Mouse (Mus musculus) 3T3-L1 (cell line): ENCODE results near the gene Rps6ka5.
A peak's percentile ranks its signal among the peaks of the same experiment; 100 is the strongest.

Source experiments
- DNase-seq: peaks from one replicate; pipeline ENCODE4 v3.0.0-alpha.2; 2015; ENCODE audit warnings: low read depth, low spot score

Gene Rps6ka5

DNA sequence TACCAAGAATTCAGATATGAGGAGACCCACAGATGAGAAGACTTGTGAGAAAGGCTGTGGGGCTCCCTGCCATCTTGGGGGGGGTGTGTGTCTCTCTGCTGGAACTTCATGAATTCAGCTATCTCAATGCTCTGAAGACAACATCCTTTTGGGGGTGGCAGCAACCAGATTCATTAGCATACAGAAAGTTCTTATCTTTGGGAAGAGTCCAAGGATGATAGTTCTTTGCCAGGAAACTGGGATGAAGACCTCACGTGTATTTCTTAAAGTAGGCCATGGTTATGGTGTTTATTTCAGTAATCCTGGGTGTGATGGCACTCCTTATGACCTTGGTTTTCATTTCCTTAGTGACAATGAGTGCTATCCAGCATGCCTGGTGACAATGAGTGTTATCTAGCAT lies 195.0 kb downstream of the Rps6ka5 start:
- DNase-seq: no peak

DNA sequence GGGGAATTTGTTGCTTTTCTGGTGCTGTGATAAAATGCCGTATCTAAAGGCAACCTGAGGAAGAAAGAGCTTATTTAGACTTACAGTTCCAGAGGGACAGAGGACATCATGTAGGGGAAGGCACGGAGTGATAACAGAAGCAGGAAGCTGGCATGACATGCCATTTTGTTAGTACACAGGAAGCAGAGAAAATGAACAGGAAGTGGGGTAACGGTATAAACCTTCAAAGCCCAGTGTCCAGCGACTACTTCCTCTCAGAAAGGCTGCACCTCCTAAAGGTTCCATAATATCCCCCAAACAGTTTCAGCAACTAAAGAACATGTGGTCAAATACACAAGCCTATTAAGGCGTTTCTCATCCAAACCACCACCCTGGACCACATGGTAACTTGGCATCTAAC lies 195.9 kb downstream of the Rps6ka5 start:
- DNase-seq: no peak

DNA sequence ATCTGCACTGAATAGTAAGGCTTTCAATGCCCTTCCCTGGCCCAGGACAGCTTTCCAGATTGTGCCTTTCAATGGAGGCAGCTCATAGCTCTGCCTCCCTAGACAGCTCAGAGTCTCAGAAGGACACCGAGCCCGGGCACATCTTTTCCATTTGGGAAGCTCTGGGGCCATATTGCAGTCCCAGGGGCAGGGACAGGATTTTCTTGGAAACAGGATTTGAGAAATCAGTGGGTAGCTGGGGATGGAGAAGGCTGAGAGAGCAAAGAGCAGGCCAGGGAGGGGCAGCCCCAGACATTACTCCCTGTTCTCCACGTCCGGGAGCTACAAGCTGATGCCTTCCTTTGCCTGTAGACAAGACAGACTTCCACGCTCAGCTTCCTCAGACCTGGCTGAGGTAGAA lies 197.1 kb downstream of the Rps6ka5 start:
- no peak for DNase-seq

DNA sequence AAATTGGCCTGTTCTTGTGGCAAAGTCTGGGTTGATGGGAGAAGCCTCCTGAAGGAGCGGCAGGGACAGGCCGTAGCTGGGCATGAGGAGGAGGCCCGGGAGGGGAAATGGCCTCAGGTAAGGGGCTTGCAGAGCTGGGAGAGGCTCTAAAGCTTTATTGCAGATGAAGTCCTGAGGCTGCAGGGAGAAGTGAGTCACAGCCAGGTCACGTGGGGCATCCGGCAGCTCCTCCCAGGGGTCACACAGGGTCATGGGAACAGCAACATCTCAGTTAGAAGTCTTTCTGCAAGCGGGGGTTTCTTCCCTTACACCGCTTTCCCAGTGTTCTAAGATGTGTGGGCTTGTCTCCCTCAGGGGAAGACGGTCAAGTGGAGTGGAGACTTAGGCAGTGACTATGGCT lies 197.6 kb downstream of the Rps6ka5 start:
- peak; percentile 77 for DNase-seq

DNA sequence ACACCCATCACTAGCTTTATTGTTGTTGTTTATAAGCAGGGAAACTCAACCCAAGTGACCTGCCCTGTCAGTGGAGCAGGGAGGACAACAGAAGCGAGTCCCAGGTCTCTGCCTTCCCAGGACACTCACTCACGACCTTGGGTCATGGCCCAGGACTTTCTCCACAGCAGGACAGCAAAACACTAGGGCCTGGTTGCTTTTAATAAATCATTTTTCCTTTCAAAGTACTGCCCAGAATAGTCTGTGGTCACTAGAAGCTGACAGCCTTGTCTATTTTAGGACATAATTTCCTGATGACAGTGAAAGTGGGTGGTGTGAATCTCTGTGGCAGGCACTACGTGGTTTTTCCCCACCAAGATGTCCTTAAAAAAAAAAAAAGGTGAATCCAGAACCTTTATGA lies 198.5 kb downstream of the Rps6ka5 start:
- peak; percentile 20 for DNase-seq

DNA sequence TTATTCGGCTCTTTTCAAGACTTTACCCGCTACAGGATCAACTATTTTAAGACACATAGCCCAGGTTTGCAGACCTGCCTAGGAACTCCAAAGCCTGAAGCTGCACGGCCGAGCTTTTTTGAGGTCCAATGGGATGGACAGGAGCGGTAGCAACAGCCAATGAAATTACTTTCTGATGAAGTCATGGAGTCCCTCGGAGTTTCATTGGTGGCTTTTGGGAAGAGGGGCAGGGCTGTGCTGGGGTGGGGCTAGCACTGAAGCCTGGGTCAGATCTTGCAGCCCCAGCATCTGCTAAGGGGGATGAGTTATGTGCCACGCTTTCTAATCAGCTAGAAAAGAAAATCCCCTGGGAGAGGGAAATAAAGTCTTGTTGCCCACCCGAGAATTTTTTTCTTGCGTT lies 199.0 kb downstream of the Rps6ka5 start:
- DNase-seq: peak; percentile 41

DNA sequence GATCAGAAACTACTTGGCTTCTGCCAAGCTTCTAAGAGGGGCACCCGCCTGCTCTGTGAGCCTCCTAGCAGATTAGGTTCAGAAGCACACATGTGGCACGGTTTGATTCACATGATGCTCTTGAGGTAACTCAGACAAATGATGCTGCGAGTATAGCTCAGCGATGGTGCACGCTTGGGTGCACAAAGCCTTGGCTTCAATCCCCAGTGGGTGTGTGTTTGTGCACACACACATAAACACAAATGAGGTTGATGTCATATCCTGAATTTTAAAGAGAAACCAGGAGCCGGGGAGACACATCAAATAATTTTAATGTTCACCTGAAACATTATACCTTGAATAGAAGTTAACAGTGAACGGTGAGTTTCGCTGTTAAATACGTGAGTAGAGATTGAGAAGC lies 199.5 kb downstream of the Rps6ka5 start:
- DNase-seq: no peak

DNA sequence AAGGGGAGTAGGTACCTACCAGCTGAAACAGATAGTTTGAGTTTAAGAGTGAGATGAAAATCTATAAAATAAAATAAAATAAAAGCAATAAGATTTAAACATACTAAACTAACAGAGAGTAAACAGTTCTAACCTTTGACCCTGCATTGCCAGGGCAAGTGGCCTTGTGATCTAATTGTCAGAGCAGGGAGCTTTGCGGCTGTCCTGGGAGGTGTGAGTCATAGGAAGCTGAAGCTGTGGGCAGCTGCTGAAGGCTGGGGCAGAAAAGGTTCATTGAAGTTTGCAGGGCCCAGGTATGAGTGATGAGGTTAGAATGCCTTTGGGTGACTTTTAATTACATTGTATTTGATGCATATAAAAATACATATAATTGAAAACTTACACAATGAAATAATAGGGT lies 200.8 kb downstream of the Rps6ka5 start:
- peak; percentile 66 for DNase-seq

DNA sequence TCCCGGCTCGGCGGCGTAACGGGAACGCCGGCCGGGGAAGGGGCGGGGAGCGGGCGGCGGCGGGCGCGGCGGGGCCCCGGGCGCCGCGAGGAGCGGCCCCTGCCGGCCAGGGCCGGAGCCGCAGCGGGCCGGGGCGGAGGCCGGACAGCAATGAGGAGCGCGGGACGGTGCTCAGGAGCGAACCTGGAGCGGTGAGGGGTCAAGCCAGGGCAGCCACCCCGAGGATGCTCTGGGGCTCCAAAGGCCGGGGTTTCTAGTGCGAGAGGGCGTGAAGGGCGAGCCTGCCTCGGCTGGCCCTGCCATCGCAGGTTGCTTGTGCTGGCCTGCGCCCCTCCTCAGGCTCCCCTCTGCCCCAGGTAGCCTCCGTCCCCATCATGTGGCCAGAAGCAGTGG lies 206.0 kb downstream of the Rps6ka5 start, which contains the start of gene Ttc7b:
TSS of gene Ttc7b (minus strand) at position 33 of the 393 bp plus-strand sequence.
- DNase-seq: peak; percentile 38

DNA sequence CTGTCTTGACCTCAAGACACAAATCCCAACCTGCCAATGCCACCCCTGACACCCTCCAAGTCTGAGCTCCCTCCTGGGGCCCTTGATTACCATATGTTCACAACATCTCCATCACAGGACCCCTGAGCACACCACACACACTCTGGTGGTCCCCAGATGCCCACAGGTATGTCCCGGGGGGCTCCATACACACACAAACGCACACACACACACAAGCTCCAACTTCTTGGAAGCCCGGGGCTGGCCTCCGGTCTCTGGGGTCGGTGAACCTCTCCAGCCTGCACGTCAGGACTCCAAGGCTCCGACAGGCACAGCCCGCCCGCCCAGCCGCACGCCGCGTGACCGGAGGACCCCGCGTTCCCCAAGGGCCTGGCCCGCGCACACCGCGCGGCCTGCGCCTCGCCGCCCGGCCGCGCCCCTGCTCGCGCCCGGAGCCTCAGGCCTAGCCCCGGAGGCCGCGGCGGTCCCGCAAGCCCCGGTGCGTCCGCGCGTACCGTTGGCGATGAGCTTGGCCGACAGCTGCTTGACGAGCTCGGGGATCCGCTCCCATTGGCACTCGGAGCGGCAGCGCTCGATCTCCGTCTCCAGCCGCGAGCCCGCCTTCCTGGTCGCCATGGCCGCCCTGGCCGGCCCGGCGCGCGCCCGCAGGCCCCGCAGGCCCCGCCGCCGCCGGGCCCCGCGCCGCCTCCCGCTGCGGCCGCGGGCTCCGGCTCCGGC lies 206.5 kb downstream of the Rps6ka5 start:
- peak; percentile 39 for DNase-seq

DNA sequence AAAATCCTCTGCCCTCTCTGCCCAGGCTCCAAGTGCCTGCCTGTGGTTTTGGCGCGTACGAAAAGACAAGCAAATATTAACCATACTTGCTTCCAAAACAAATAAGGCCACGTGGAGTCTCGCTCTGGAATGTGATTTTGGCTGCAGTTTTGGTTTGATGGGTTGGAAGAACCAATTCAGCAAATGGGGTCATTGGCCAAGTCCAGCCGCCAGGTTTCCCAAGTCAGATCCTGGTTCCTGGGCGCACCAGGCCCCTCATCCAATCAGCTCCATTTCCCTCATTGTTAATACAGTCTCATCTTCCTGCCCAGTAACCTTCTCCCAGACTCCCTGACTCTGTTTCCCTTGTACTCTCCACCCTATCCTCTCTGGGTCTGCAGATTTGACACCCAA lies 207.1 kb downstream of the Rps6ka5 start:
- peak; percentile 79 for DNase-seq

DNA sequence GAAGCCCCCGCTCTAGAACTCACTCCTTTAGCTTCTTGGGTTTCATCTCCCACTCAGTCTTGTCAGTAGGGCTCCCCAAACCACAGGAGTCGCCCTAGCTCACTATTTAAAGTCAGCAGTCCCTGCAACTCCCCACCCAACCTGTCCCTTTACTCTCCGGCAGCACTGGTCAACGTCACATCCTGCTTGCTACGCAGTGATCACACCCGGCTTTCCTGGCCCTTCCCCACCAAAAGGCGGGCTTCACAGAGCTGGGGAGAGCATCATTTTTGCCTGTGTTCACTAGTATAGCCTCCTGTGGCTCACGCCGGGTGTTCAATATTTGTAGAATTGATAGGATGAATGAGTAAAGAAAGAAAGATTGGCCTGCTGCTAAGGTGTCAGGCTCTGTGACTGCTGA lies 209.4 kb downstream of the Rps6ka5 start:
- no peak for DNase-seq

DNA sequence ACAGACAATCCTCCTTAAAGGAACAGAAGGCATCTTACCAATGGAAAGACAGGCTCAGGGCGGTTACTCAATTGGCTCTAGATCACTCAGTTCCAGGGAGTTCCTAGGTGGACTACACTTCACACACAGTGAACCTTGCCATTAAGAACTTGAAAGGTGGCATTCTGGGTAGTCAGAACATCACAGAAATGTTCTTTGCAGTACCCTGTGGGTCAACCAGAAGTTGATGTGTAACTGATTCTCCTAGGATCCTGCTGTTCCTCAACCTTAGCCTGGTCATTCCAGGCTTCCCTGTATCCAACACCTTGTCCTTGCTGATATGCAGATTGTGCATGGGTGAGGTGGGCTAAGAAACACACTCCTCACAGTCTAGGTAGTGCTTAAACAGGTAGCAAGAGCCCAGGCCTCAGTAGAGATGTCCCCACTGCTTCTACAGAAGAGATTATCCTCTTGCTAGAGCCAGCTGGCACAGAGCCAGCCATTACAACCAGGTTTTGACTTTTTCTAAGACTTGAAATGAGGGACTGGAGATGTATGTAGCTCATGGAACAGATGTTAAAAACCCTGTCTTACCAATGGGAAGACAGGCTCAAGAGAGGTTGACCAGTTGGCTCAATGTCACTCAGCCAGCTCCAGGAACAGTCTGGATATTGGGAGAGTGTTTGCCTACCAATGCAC lies 210.5 kb downstream of the Rps6ka5 start:
- peak; percentile 13 for DNase-seq

DNA sequence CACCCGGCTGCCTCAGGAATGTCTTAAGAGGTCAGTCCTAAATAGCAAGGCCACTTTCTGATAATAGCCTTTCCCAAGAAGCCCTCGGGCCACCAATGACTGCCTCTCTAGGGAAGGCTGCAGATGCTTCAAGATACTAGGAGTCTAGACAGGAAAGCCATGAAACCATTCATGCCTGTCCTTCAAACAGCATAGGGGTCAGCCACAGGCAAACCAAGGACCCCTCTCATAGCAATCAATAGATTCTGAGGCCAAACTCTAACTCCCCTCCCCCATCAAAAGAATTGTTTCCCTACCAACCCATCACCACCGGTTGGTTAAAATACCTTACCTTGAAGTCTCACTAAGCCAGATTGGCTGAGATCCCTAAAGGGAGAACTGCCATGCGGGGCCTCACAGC lies 211.3 kb downstream of the Rps6ka5 start:
- DNase-seq: no peak

DNA sequence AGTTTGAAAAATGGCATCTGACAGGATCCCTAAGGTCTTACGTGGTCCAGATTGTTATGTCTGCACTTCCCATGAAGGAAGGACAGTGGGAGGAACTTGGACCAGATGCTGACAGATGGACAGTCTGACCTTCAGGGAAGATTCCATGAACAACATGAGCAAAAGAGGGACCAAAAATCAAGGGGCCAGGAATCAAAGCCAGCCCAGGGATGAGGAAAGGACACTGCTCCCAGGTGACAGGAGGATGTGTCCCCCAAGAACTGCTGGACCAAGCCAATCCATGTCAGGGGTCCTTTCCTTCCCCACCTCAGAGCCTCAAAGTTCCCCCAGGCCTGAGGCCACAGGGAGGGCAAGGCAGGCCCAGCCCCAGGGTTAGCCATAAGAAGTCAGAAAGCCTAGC lies 212.2 kb downstream of the Rps6ka5 start:
- DNase-seq: no peak

DNA sequence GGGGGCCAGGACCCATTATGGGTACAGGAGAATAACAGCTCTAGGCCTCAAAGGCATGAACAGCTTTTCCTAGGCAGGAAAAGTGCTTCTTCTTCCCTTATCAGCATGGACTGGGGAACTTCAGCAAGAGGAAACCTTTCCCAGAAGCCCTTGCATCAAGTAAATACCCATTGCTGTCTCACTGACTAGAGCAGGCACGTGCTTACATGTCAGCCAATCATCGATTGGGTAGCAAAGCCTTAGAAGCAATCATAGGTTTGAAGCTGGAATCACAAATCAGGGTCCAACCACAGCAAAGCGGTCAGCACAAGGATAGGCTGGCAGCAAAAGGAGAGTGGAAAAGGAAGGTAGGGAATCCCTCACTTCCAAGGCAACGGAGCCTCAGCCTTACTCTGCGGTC lies 213.7 kb downstream of the Rps6ka5 start:
- no peak for DNase-seq

DNA sequence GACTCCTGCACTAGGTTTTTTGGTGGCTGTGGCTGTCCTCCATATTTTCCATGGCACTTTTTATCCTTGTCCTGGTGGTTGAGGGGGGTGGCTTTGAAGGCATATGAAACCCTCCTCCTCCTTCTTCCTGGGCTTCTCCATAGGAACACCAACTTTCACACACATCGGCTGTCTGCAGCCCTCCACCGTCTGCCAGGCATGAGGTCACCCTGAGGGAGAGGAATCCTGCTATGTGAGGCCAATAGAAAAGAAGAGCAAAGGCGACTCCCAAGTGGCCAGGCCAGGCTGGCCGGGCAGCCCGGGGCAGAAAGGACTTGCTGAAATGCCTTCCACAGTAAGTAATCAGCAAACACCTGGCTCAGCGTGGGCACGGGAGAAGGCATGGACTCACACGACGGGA lies 214.1 kb downstream of the Rps6ka5 start:
- DNase-seq: no peak

DNA sequence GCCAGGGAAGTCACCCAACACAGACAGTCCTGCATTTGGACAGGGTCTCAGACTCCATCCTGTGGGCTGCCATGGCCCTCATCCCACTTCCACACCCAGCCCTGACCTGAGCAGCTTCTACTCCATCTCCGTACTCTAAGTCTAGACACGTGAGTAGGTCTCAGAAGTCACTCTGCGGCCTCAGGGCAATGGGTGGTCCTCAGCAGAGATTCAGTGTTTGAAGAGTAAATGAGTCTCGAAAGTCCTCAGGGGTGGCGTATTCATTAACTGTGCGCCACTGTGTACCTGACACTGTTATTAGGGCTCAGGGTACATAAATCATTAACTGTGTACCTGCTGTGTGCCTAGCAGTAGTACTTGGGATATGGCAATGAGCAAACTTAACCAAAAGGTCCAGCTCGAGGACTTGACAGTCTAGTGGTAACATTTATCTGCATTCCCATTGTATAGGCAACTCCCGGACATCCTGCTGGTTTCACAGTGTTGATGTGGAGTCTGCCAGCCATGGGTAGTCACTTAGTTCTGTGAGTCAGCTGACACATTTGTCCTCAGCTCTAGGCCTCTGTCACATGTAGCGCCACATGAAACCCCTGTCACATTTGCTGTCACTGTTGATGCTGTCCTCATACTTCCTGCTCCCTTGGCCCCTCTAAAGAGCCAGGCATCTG lies 217.0 kb downstream of the Rps6ka5 start:
- no peak for DNase-seq

DNA sequence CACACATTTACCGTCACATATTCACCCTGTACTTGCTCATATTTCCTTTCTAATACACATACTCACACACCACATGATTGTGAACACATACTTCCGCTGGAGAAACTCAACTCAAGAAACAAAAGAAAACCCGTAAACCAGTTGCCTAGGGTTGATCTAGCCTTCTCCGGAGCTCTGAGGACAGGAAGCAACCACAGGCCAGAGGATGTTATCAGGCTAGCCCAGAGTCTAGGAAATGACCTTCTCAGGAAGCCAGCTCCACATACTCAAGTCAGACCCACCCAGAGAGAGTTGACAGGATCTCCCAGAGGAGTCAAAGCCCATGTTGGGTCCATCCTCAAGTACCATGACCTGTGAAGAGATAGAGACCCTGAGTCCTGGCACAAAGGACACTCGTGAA lies 218.1 kb downstream of the Rps6ka5 start:
- no peak for DNase-seq

DNA sequence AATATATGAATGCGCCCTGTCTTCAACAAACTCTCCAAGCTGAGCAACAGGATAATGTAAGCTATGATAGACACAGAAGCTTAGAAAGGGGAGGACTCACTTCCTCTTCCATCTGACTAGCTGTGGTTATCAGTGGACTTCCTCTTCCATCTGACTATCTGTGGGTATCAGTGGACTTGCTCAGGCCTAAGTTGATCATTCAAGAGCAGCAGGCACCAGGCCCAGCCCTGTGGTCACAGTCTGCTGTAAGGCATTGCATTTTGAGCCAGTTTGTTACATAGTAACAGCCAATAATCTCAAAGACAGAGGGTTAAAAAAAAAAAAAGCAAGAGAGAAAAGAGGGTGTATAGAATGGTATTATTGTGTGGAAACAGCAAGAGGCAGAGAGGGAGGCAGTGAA lies 221.3 kb downstream of the Rps6ka5 start:
- no peak for DNase-seq

DNA sequence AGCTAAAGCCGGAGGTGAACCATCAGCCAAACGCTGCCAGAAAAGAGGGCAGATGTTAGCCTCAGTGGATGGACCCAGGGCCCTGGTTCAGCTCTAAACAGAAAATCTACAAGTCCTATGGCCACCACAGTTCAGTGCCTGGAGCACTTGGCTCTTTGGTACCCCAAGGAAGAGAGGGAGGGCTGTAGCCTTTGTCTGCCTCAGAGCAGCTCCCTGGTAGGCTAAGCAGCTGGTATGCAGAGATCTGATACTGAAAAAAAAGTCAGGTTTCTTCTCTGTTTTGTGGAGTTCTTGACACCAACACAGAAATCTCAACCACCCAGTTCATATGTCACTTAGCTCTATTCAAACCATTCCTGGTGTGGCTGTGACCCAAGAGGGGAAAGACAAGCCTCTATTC lies 222.2 kb downstream of the Rps6ka5 start:
- no peak for DNase-seq

DNA sequence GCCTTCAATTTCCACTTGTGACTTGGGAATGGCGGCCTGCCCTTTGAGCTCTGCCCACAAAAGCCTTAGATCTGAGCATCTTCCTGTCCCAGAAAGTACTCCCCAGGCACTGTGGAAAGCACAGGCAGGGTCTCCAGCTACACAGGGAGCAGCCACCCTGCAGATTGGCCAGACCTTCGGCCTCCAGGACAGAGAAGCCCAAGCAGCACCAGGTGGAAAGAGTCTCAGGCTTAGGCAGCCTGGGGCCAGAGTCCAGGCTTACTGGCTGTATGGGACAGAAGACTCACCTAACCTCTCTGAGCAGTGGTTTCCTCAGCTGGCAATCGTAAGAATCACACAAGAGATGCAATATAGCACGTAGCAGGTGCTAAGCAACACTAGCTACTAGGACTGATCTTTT lies 223.1 kb downstream of the Rps6ka5 start:
- no peak for DNase-seq

DNA sequence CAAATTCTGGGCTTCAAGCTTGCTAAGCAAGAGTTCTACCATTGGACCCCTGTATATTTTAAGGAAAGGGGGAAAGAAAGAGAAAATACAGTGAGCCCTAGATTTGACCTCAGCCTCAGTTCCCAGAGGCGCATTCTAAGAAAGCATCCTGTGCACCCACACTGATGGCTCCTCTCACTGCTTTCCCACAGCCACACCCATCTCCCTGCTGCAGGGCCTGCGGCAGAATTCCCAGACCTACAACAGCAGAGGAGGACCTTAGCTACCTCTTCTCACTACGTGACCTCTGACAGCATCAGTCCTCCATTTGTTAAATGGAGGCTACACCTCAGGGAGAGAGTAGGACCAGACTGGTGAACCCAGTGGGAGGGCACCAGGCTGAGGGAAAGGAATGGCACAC lies 224.2 kb downstream of the Rps6ka5 start:
- DNase-seq: no peak
